Mouse (Mus musculus): Measurements from ENCODE around the gene Phf24. TPM values are rescaled to one million over a fixed set of nuclear protein-coding genes. Genes with fewer than 3 reads are reported as not detected.

Gene Phf24
- polyA plus RNA-seq, 1 experiment from 2014 or later: 0.06 TPM

DNA sequence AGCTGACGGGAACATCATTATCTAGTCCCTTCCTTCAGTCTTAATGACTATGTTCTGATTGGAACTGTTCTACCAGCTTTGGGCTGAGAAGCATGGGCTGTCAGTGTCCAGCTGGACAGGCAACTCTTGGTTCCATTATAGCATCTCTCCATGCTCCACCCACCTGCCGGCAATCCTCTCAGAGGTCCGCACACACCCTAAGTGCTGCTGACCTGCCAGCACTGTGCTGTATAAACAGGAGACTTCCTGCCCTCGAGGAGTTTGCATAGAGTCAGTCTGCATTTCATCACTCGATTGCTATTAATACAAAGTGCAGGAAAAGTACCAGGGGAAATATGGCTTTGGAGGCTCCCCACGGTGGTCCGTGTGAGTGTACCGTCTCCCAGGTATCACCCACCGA, 4.3 kb downstream of the Phf24 start:
- ATAC-seq (ENCODE audit: low read depth): no peak
- no peaks in the 10 kb centered on the region for H3K36me3 ChIP-seq (ENCODE audit: control insufficient read depth, insufficient read depth)
- H3K4me3 ChIP-seq (ENCODE audit: low read depth, low read length): no peak overlapping the region
- peaks cover 40% of the 10 kb centered on the region for H3K27me3 ChIP-seq (ENCODE audit: control insufficient read depth, insufficient read depth, low read depth, low read length)
- H3K4me2 ChIP-seq (ENCODE audit: low read depth, low read length): no peak overlapping the region
- no peaks in the 10 kb centered on the region for H3K9me3 ChIP-seq (replicated peaks; ENCODE audit: control insufficient read depth, low read length)
- no peaks in the 10 kb centered on the region for H3K4me1 ChIP-seq (ENCODE audit: control insufficient read depth, low read depth, low read length)
- no peak overlapping the region for H3K27ac ChIP-seq (ENCODE audit: low read length)
- WGBS (ENCODE audit: insufficient replicate concordance): 52% methylated on average over 9 of the region's 9 CpGs
- no peak overlapping the region for H3K9ac ChIP-seq (ENCODE audit: low read depth, low read length)

DNA sequence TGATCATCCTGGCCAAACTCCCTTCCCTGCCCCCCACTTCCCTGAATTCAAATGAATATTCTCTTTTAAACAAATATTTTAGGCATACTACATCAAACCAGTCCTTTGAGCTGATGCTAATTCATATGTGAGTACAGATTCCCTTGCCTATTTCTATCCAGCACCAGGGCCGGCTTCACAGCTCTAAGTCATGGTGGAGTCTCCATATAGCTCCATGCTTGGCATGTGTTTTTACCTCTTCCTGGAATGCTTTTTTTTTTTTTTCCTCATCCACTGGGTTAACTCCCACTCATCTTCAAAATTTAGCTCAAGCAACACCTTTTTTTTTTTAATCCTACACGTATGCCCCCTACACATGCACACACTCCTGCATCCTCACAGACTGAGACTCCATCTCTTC, 5.1 kb downstream of the Phf24 start:
- no peak overlapping the region for H3K9ac ChIP-seq (ENCODE audit: low read depth, low read length)
- no peak overlapping the region for H3K27ac ChIP-seq (ENCODE audit: low read length)
- no peaks in the 10 kb centered on the region for H3K4me1 ChIP-seq (ENCODE audit: control insufficient read depth, low read depth, low read length)
- ATAC-seq (ENCODE audit: low read depth): no peak
- no peaks in the 10 kb centered on the region for H3K36me3 ChIP-seq (ENCODE audit: control insufficient read depth, insufficient read depth)
- H3K4me3 ChIP-seq (ENCODE audit: low read depth, low read length): no peak overlapping the region
- H3K9me3 ChIP-seq (replicated peaks; ENCODE audit: control insufficient read depth, low read length): no peaks in the 10 kb centered on the region
- WGBS (ENCODE audit: insufficient replicate concordance): 53% methylated on average over 2 of the region's 2 CpGs
- H3K27me3 ChIP-seq (ENCODE audit: control insufficient read depth, insufficient read depth, low read depth, low read length): peaks cover 32% of the 10 kb centered on the region
- no peak overlapping the region for H3K4me2 ChIP-seq (ENCODE audit: low read depth, low read length)

DNA sequence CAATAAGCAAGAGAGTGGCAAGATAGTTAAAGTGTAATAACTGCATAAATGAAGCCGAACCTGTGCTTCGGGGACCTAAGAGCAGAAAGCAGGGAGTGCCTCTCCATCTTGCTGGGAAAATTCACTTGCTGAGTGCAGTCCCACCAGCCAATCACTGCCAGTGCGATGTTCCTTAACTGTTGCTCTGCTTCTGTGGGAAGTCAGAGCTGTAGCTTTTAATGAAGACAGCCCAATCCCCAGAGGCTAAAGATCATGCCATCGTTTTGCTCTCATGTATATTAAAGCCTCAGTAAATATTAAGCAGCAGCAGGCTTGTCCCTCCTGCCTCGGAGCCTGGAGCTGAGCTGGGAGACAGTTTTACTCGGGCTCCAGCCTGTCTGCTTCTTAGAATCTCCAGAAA, 5.6 kb downstream of the Phf24 start:
- Histone ChIP-seq H3K4me3 (ENCODE audit: low read depth, low read length) (no peak overlapping the region), H3K4me1 (ENCODE audit: control insufficient read depth, low read depth, low read length) (no peaks in the 10 kb centered on the region), H3K27me3 (ENCODE audit: control insufficient read depth, insufficient read depth, low read depth, low read length) (peaks cover 27% of the 10 kb centered on the region), H3K27ac (ENCODE audit: low read length) (no peak overlapping the region), H3K9me3 (replicated peaks; ENCODE audit: control insufficient read depth, low read length) (no peaks in the 10 kb centered on the region), H3K4me2 (ENCODE audit: low read depth, low read length) (no peak overlapping the region), H3K36me3 (ENCODE audit: control insufficient read depth, insufficient read depth) (no peaks in the 10 kb centered on the region), H3K9ac (ENCODE audit: low read depth, low read length) (no peak overlapping the region)
- no peak for ATAC-seq (ENCODE audit: low read depth)
- 50% methylated on average over 6 of the region's 6 CpGs for WGBS (ENCODE audit: insufficient replicate concordance)

DNA sequence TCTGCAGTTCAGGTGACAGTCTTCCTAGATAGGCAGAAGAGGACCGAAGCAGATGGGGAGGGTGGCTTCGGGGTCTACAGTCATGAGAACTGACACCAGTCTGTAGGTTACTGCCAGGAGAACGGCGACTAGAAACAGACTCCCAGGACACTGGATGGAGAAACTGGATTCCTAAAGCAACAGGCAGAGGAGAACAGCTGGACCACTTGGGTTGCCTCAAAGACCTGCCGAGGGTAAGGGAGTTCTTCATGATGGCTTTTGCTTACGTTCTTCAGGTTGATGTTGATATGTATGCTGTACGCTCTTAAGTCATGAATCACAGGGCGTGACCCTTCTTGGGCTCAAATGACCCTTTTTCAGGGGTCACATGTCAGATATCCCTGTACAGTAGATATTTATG, 6.0 kb downstream of the Phf24 start:
- no peaks in the 10 kb centered on the region for H3K9me3 ChIP-seq (replicated peaks; ENCODE audit: control insufficient read depth, low read length)
- no peak overlapping the region for H3K4me2 ChIP-seq (ENCODE audit: low read depth, low read length)
- ATAC-seq (ENCODE audit: low read depth): no peak
- peaks cover 23% of the 10 kb centered on the region for H3K27me3 ChIP-seq (ENCODE audit: control insufficient read depth, insufficient read depth, low read depth, low read length)
- no peak overlapping the region for H3K4me3 ChIP-seq (ENCODE audit: low read depth, low read length)
- H3K4me1 ChIP-seq (ENCODE audit: control insufficient read depth, low read depth, low read length): no peaks in the 10 kb centered on the region
- no peak overlapping the region for H3K27ac ChIP-seq (ENCODE audit: low read length)
- no peaks in the 10 kb centered on the region for H3K36me3 ChIP-seq (ENCODE audit: control insufficient read depth, insufficient read depth)
- 66% methylated on average over 8 of the region's 8 CpGs for WGBS (ENCODE audit: insufficient replicate concordance)
- no peak overlapping the region for H3K9ac ChIP-seq (ENCODE audit: low read depth, low read length)

DNA sequence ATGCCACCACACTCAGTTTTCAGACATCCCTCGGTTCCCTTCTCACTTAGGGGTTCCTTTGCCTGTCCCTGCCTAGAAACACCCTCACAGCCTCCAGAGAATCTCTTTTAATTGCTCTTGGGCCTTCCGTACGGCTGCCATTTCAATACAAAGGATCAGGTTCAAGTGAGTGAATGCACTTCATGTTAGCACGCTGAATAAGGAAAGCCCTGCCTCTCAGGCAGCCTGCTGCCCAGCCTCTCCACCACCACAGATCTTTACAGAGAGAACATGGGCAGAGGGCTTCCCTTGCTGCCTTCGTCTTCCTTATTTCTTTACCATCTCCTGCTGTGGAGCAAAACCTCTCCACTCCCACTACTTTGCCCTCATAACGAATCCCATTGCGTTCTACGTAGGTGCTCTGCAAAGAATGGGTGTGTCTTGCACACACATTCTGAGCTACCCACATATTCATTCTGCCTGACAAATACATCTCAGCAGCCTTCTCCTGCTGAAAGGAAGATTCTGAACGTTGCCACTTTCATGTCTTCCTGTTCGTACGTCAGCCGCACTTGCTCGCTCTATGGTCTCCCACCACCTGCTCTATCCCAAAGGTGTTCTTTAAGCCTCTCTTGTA, 7.7 kb downstream of the Phf24 start:
- ATAC-seq (ENCODE audit: low read depth): no peak
- no peaks in the 10 kb centered on the region for H3K36me3 ChIP-seq (ENCODE audit: control insufficient read depth, insufficient read depth)
- no peaks in the 10 kb centered on the region; the same call in 1 of the 2 replicates for H3K9me3 ChIP-seq (replicated peaks; ENCODE audit: control insufficient read depth, low read length)
- H3K4me2 ChIP-seq (ENCODE audit: low read depth, low read length): no peak overlapping the region
- no peak overlapping the region for H3K27ac ChIP-seq (ENCODE audit: low read length)
- no peak overlapping the region for H3K9ac ChIP-seq (ENCODE audit: low read depth, low read length)
- no peak overlapping the region for H3K4me3 ChIP-seq (ENCODE audit: low read depth, low read length)
- H3K4me1 ChIP-seq (ENCODE audit: control insufficient read depth, low read depth, low read length): no peaks in the 10 kb centered on the region
- peaks cover 6% of the 10 kb centered on the region for H3K27me3 ChIP-seq (ENCODE audit: control insufficient read depth, insufficient read depth, low read depth, low read length)
- 66% methylated on average over 13 of the region's 13 CpGs for WGBS (ENCODE audit: insufficient replicate concordance)

DNA sequence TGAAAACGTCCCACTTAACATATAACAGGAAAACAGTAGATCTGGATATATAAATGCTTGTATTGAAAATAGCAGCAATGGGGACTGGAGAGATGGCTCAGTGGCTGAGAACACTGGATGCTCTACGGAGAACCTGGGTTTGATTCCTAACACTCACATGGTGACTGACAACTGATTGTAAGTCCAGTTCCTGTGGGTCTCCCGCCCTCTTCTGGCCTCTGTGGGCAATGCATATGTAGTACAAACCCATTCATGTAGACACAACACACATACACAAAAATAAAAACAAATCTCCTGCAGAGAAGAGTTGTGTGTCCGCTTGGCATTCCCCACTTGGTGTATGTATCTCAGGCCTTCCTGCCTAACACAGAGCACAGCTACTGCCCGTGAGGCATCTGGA, 11.7 kb downstream of the Phf24 start:
- H3K4me1 ChIP-seq (ENCODE audit: control insufficient read depth, low read depth, low read length): no peaks in the 10 kb centered on the region
- H3K9ac ChIP-seq (ENCODE audit: low read depth, low read length): no peak overlapping the region
- no peaks in the 10 kb centered on the region for H3K36me3 ChIP-seq (ENCODE audit: control insufficient read depth, insufficient read depth)
- no peak overlapping the region for H3K4me2 ChIP-seq (ENCODE audit: low read depth, low read length)
- ATAC-seq (ENCODE audit: low read depth): no peak
- WGBS (ENCODE audit: insufficient replicate concordance): 65% methylated on average over 5 of the region's 5 CpGs
- H3K9me3 ChIP-seq (replicated peaks; ENCODE audit: control insufficient read depth, low read length): no peaks in the 10 kb centered on the region; the same call in 1 of the 2 replicates
- H3K27ac ChIP-seq (ENCODE audit: low read length): no peak overlapping the region
- H3K4me3 ChIP-seq (ENCODE audit: low read depth, low read length): no peak overlapping the region
- H3K27me3 ChIP-seq (ENCODE audit: control insufficient read depth, insufficient read depth, low read depth, low read length): peaks cover 3% of the 10 kb centered on the region

DNA sequence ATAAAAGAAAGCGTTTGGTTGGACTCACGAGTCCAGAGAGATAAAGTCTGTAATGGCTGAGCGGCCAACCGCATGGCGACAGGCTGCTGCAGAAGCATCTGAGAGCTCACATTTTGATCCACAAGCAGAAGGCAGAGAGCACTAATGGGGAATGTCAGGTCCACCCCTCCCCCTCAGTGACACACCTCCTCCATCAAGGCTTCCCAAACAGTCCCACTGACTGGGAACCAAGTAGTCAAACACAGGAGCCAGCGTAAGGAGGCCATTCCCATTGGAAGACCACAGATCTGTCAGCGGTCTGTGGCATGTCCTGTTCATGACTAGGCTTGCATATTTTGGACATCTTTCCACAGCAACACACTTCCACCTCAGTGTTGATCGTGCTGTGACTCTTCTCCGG, 12.5 kb downstream of the Phf24 start:
- Histone ChIP-seq H3K4me2 (ENCODE audit: low read depth, low read length) (no peak overlapping the region), H3K4me1 (ENCODE audit: control insufficient read depth, low read depth, low read length) (peaks cover 3% of the 10 kb centered on the region; the same call in 1 of the 2 replicates), H3K27ac (ENCODE audit: low read length) (no peak overlapping the region), H3K27me3 (ENCODE audit: control insufficient read depth, insufficient read depth, low read depth, low read length) (peaks cover 5% of the 10 kb centered on the region), H3K36me3 (ENCODE audit: control insufficient read depth, insufficient read depth) (no peaks in the 10 kb centered on the region), H3K9ac (ENCODE audit: low read depth, low read length) (no peak overlapping the region), H3K4me3 (ENCODE audit: low read depth, low read length) (no peak overlapping the region), H3K9me3 (replicated peaks; ENCODE audit: control insufficient read depth, low read length) (no peaks in the 10 kb centered on the region; the same call in 1 of the 2 replicates)
- 77% methylated on average over 9 of the region's 9 CpGs for WGBS (ENCODE audit: insufficient replicate concordance)
- ATAC-seq (ENCODE audit: low read depth): no peak

DNA sequence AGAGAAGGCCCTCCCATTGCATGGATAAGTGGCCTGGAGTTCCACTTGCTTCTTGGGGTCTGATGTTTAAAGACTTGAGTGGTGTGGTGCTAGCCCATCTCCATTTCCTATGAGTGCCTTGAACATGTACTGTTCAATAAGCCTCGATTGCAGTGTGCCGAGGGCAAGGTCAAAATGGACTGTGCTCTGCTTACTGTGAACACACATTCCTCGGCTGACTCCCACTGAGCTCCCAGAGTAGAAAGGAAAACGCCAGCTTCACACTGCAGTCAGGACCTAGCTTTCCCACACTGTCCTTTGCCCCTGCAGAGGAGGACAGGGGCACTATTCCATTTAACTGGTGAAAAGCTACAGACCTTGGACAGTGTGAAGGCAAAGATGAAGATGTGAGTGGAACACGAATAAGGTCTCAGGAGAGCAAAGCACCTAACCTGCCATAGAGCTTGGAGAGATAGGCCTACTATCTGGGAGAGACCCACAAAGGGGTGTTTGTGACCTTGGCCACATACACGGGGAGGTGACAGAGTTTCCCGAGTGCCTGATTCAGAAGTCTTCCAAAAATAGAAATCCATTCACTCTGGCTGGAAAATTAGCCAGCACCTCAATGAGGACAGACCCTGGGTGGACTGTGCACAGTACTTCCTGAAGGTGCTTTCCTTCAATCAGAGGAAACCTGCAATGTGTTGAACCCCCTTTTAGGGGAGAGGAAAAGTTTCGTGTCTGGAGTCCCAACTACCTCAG, 15.9 kb downstream of the Phf24 start:
- ATAC-seq (ENCODE audit: low read depth): no peak
- H3K9me3 ChIP-seq (replicated peaks; ENCODE audit: control insufficient read depth, low read length): no peaks in the 10 kb centered on the region; the same call in 1 of the 2 replicates
- no peak overlapping the region for H3K4me2 ChIP-seq (ENCODE audit: low read depth, low read length)
- no peaks in the 10 kb centered on the region for H3K36me3 ChIP-seq (ENCODE audit: control insufficient read depth, insufficient read depth)
- WGBS (ENCODE audit: insufficient replicate concordance): 42% methylated on average over 8 of the region's 8 CpGs
- no peak overlapping the region for H3K27ac ChIP-seq (ENCODE audit: low read length)
- H3K4me1 ChIP-seq (ENCODE audit: control insufficient read depth, low read depth, low read length): peaks cover 3% of the 10 kb centered on the region; the same call in 1 of the 2 replicates
- H3K9ac ChIP-seq (ENCODE audit: low read depth, low read length): no peak overlapping the region
- no peak overlapping the region for H3K4me3 ChIP-seq (ENCODE audit: low read depth, low read length)
- H3K27me3 ChIP-seq (ENCODE audit: control insufficient read depth, insufficient read depth, low read depth, low read length): peaks cover 7% of the 10 kb centered on the region; the same call in 1 of the 2 replicates

DNA sequence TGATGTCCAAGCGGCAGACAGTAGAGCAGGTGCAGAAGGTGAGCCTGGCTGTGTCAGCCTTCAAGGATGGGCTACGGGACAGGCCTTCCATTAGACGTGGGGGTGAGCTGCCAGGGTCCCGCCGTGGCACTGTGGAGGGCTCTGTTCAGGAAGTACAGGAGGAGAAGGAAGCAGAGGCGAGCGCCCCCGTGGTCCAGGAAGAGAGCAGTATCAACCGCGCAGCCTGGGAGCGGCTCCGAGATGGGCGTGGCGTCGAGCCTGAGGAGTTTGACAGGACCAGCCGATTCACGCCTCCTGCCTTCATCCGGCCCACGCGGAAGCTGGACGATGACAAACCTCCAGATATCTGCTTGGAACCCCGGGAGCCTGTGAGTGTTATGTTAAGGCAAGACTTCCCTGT, 17.2 kb downstream of the Phf24 start:
- Histone ChIP-seq H3K36me3 (ENCODE audit: control insufficient read depth, insufficient read depth) (no peaks in the 10 kb centered on the region), H3K4me2 (ENCODE audit: low read depth, low read length) (peak overlapping the region; percentile 18; the same call in 1 of the 2 replicates), H3K9me3 (replicated peaks; ENCODE audit: control insufficient read depth, low read length) (no peaks in the 10 kb centered on the region), H3K4me3 (ENCODE audit: low read depth, low read length) (no peak overlapping the region), H3K27ac (ENCODE audit: low read length) (no peak overlapping the region), H3K9ac (ENCODE audit: low read depth, low read length) (no peak overlapping the region), H3K4me1 (ENCODE audit: control insufficient read depth, low read depth, low read length) (peaks cover 3% of the 10 kb centered on the region; the same call in 1 of the 2 replicates), H3K27me3 (ENCODE audit: control insufficient read depth, insufficient read depth, low read depth, low read length) (peaks cover 10% of the 10 kb centered on the region)
- WGBS (ENCODE audit: insufficient replicate concordance): 7% methylated on average over 22 of the region's 22 CpGs
- ATAC-seq (ENCODE audit: low read depth): no peak

Data from liver, embryonic 16.5 days (tissue).